In the genomic region with DNA sequence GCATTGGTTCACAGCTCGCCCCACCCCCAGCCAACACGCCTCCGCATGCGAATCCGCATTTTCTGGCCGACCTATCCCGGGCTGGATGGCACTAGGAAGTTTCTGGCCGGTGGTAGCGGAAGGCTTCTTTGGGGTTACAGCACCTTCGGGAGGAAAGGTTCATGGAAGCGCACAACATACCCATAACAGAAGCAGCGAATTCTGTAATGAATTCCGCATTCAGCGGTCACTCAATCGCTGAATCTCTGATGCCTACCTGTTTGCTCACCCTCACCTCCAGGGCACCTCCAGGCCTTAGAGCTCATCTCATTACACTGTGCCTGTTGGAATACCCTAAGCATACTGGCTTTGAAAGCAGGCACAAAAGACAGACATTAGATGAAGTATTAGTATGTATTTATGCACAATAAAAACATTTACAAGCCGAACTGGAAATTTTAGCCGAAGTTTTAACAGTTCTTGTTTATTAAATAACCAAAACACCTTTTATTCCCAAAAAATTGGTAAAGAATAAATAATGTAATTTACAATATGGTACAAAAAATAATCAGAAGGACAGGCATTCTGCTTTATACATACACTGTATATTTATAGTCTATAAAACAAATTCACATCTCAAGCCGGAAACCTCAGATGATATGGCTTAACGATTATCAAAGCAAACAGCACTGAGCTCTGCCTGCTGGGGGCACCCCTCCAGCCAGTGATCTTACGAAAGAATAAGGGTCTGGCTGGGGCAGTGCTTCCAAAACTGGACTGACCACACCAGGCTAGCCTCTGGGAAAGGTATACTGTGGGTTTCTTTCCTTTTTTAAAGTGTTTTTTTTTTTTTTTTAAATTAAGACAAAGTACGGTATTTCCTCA, we compare ENCODE assay signal across 7 mouse cellular contexts. TPM values are rescaled to one million over a fixed set of nuclear protein-coding genes. Genes with fewer than 3 reads are reported as not detected.
DNase-seq lines count a peak whose midpoint lies in the region; ATAC-seq and TF ChIP-seq lines count a peak whose summit lies in the region.

No protein-coding gene starts in this region.

- peak overlapping the region; percentile 92 for H3K4me3 ChIP-seq in forebrain, embryonic 10.5 days
- H3K4me3 ChIP-seq in limb, embryonic 14.5 days (replicated peaks; ENCODE audit: low read length) = peak overlapping the region; percentile 90
- peak overlapping the region; percentile 94 for H3K4me3 ChIP-seq in small intestine, adult 2 months (ENCODE audit: low read depth, low read length)

- peak; percentile 62 for DNase-seq in 416B (ENCODE audit: low read depth)
- peak; percentile 57 for DNase-seq in A20 (ENCODE audit: low read depth, low spot score)
- DNase-seq in forebrain, embryonic 10.5 days (ENCODE audit: extremely low spot score, low spot score) = no peak
- no peak for DNase-seq in limb, embryonic 14.5 days (ENCODE audit: low spot score)
- no peak for DNase-seq in frontal cortex, adult 2 months (ENCODE audit: extremely low spot score in 1 of 2, low spot score in 1 of 2)
- no peak for DNase-seq in cerebellum, adult 11-12 months

- peaks cover 76% of the 10 kb centered on the region for H3K36me3 ChIP-seq in forebrain, embryonic 10.5 days (replicated peaks)
- peaks cover 51% of the 10 kb centered on the region for H3K36me3 ChIP-seq in limb, embryonic 14.5 days (ENCODE audit: control insufficient read depth, insufficient read depth, low read length)
- H3K36me3 ChIP-seq in small intestine, adult 2 months (ENCODE audit: control insufficient read depth, insufficient read depth, low read length) = peaks cover 31% of the 10 kb centered on the region

- peak overlapping the region; percentile 86; the same call in 1 of the 2 replicates for H3K9ac ChIP-seq in limb, embryonic 14.5 days (ENCODE audit: low read depth, low read length, severe bottlenecking)

- TF ChIP-seq POLR2A in limb, embryonic 14.5 days (IDR thresholded peaks at IDR 0.05; ENCODE audit: borderline replicate concordance, extremely low read depth, insufficient read depth, insufficient read length) = no peak
- TF ChIP-seq POLR2A in small intestine, adult 2 months (IDR thresholded peaks at IDR 0.05; ENCODE audit: low read depth, low read length) = peak; percentile 7; the same call in 1 of the 2 replicates

- H3K27me3 ChIP-seq in forebrain, embryonic 10.5 days (ENCODE audit: poor library complexity, severe bottlenecking) = no peaks in the 10 kb centered on the region
- H3K27me3 ChIP-seq in limb, embryonic 14.5 days (ENCODE audit: control insufficient read depth, insufficient read depth, low read length) = no peaks in the 10 kb centered on the region
- H3K27me3 ChIP-seq in small intestine, adult 2 months (ENCODE audit: control insufficient read depth, insufficient read depth, low read length) = no peaks in the 10 kb centered on the region

- H3K27ac ChIP-seq in forebrain, embryonic 10.5 days = peak overlapping the region; percentile 99
- H3K27ac ChIP-seq in limb, embryonic 14.5 days (replicated peaks; ENCODE audit: low read depth, low read length) = no peak overlapping the region
- no peak overlapping the region for H3K27ac ChIP-seq in small intestine, adult 2 months (ENCODE audit: insufficient read depth, low read depth, low read length)

- H3K9me3 ChIP-seq in forebrain, embryonic 10.5 days = no peaks in the 10 kb centered on the region
- H3K9me3 ChIP-seq in limb, embryonic 14.5 days (ENCODE audit: control insufficient read depth, low read length) = no peaks in the 10 kb centered on the region

- peaks cover 25% of the 10 kb centered on the region for H3K4me1 ChIP-seq in forebrain, embryonic 10.5 days
- peaks cover 14% of the 10 kb centered on the region for H3K4me1 ChIP-seq in limb, embryonic 14.5 days (ENCODE audit: control insufficient read depth, insufficient read depth, low read length)
- peaks cover 2% of the 10 kb centered on the region; the same call in 1 of the 2 replicates for H3K4me1 ChIP-seq in small intestine, adult 2 months (ENCODE audit: control insufficient read depth, insufficient read depth, insufficient read length, low read length)

- 19% methylated on average over 21 of the region's 21 CpGs for WGBS in forebrain, embryonic 10.5 days
- WGBS in limb, embryonic 14.5 days = 13% methylated on average over 21 of the region's 21 CpGs
- WGBS in small intestine, adult 2 months = 7% methylated on average over 21 of the region's 21 CpGs

- TF ChIP-seq CTCF in small intestine, adult 2 months (IDR thresholded peaks at IDR 0.05; ENCODE audit: extremely low read depth, insufficient read length, insufficient replicate concordance, low read depth, low read length) = peak; percentile 11; the same call in 1 of the 2 replicates

- peak overlapping the region; percentile 67 for H3K4me2 ChIP-seq in limb, embryonic 14.5 days (replicated peaks; ENCODE audit: low read depth, low read length, severe bottlenecking)

- peak; percentile 24 for ATAC-seq in limb, embryonic 14.5 days (ENCODE audit: low FRiP score, low read depth)

RNA-seq across cellular contexts. Expression of a gene that starts 0.6 kb away (rescaled TPM):
- 502 and 521 TPM in 2 replicates for polyA plus RNA-seq in forebrain, embryonic 10.5 days (2016; fragmentation: Nextera tagmentation; extraction: Ambion mirVana)
- 85.4 and 89.6 TPM in 2 replicates for polyA plus RNA-seq in limb, embryonic 14.5 days (2012; rRNA removed)
- 98.7 and 99.0 TPM in 2 replicates for polyA plus RNA-seq in limb, embryonic 14.5 days (2014; fragmentation: Nextera tagmentation; extraction: Ambion mirVana)
- 13.3 and 18.2 TPM in 2 replicates for polyA plus RNA-seq in small intestine, adult 2 months (2012; rRNA removed)
- 4.6 and 6.3 TPM in 2 replicates for polyA plus RNA-seq in frontal cortex, adult 2 months (2012; rRNA removed)

RNA-seq across cellular contexts. Expression of a gene that starts 24.3 kb away (rescaled TPM):
- 36.2 and 37.3 TPM in 2 replicates for polyA plus RNA-seq in forebrain, embryonic 10.5 days (2016; fragmentation: Nextera tagmentation; extraction: Ambion mirVana)
- polyA plus RNA-seq in limb, embryonic 14.5 days (2012; rRNA removed) = 186 and 210 TPM in 2 replicates
- 41.4 and 46.4 TPM in 2 replicates for polyA plus RNA-seq in limb, embryonic 14.5 days (2014; fragmentation: Nextera tagmentation; extraction: Ambion mirVana)
- 37.0 and 51.7 TPM in 2 replicates for polyA plus RNA-seq in small intestine, adult 2 months (2012; rRNA removed)
- 325 and 357 TPM in 2 replicates for polyA plus RNA-seq in frontal cortex, adult 2 months (2012; rRNA removed)

RNA-seq across cellular contexts. Expression of a gene that starts 54.5 kb away (rescaled TPM):
- 8.1 and 8.4 TPM in 2 replicates for polyA plus RNA-seq in forebrain, embryonic 10.5 days (2016; fragmentation: Nextera tagmentation; extraction: Ambion mirVana)
- polyA plus RNA-seq in limb, embryonic 14.5 days (2012; rRNA removed) = 33.5 and 41.9 TPM in 2 replicates
- polyA plus RNA-seq in limb, embryonic 14.5 days (2014; fragmentation: Nextera tagmentation; extraction: Ambion mirVana) = 8.1 and 10.0 TPM in 2 replicates
- polyA plus RNA-seq in small intestine, adult 2 months (2012; rRNA removed) = 5.8 and 10.0 TPM in 2 replicates
- polyA plus RNA-seq in frontal cortex, adult 2 months (2012; rRNA removed) = 21.5 and 22.2 TPM in 2 replicates

RNA-seq across cellular contexts. Expression of a gene that starts 54.8 kb away (rescaled TPM):
- 27.0 and 27.4 TPM in 2 replicates for polyA plus RNA-seq in forebrain, embryonic 10.5 days (2016; fragmentation: Nextera tagmentation; extraction: Ambion mirVana)
- polyA plus RNA-seq in limb, embryonic 14.5 days (2012; rRNA removed) = 18.5 and 20.4 TPM in 2 replicates
- 15.3 and 16.4 TPM in 2 replicates for polyA plus RNA-seq in limb, embryonic 14.5 days (2014; fragmentation: Nextera tagmentation; extraction: Ambion mirVana)
- polyA plus RNA-seq in small intestine, adult 2 months (2012; rRNA removed) = 4.2 and 8.4 TPM in 2 replicates
- polyA plus RNA-seq in frontal cortex, adult 2 months (2012; rRNA removed) = 19.0 and 23.6 TPM in 2 replicates

Comparison
In these comparisons a context has a peak if more than half of its experiments do, and no peak if none do; other contexts are left out.
1. DNase-seq: peak in 416B (single experiment) and A20 (single experiment); none in forebrain, embryonic 10.5 days (single experiment), limb, embryonic 14.5 days (single experiment), frontal cortex, adult 2 months (0 of 2) and cerebellum, adult 11-12 months (single experiment).
2. Peak in every context shown above with its lines, with median percentiles within 50 percentile points of each other: H3K4me3 ChIP-seq.